Mouse (Mus musculus) liver, postnatal 0 days (tissue): ENCODE measurements at regions not wholly inside any gene's neighbourhood (a gene's known extent, or its start where the extent isn't known, plus 50 kb on each side); places are given as distances from the start of the nearest gene placed in this dataset.

ENCODE experiments used
- CTCF ChIP-seq: sonication (generic); IDR thresholded peaks from 2 replicates; pipeline ENCODE4 v1.5.1; 2016; ENCODE audit warnings: antibody characterized with exemption, low read depth
- EP300 ChIP-seq: IDR thresholded peaks from 2 replicates; pipeline ENCODE4 v1.6.1; 2016; ENCODE audit warnings: antibody characterized with exemption, low read depth, mild to moderate bottlenecking

GRCm38 (mm10) chr16:42782091-42782679 lies 93.5 kb upstream of the Zbtb20 start:
- TF ChIP-seq CTCF, result peak; percentile 58
- TF ChIP-seq EP300, result no peak
